Mouse (Mus musculus) urinary bladder, adult 2 months (tissue): ENCODE data around the gene Myo1b. TPM values are rescaled to one million over a fixed set of nuclear protein-coding genes. Genes with fewer than 3 reads are reported as not detected.

Experiments
- DNase-seq: peaks from one replicate; pipeline ENCODE4 v3.0.0; 2022; ENCODE audit warnings: low spot score
- polyA plus RNA-seq: library from polyadenylated mRNA; depleted of rRNA; stranded (reverse); fragments of >200 nt; gene quantifications from 2 replicates; pipeline ENCODE4 v1.2.3, GENCODE M21; 2012; rRNA removed

The Myo1b gene
- 28.2 and 28.9 TPM in 2 replicates for polyA plus RNA-seq

DNA sequence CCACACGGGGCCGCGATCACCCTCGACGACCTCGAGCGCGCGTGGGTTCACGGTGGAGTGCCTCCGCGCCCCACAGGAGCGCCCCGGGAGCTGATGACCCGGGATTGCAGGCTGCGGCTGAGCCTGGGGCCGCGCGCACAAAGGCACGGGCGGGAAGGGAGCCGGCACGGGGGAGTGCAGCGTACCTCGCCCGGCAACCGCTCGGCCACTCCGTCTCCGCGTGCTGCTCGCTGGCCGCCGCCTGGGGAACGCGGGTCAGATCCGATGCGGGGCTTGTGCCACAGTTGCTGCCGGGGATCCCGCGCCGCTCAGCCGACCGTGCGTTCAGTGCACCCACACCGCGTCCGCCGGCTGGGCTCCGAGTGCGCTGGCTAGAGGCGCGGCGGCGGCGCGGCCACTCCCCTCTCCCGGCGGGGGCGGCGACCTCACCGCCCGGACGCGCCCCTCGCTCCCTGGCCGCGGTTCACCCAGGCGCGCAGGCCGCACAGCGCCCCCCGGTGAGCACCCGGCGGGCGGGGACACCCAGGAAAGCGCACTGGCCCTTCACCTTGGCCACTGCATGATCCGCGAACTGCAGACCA lies at the start of gene Myo1b:
TSS of gene Myo1b (minus strand) at position 496 of the 581 bp plus-strand sequence.
- DNase-seq, result peak; percentile 72

DNA sequence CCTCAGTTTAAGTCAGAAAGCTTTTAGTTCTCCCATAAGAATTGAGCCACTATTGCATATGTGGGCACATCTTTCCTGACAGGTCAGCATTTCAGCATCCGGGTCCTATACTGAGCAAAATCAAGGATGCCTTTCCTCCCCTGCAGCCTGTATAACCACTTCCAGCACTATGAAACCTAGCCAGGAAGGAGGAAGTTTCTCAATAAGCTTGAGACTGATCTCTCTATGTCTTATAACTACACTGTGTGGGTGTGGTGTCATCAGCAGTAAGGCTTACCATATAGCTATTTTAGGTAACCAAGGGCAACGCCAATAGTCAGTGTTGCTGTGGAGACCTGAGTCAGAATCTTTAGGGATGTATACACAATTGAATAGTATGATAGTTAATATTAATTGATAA lies 48.8 kb upstream of the Myo1b start:
- DNase-seq, result no peak

DNA sequence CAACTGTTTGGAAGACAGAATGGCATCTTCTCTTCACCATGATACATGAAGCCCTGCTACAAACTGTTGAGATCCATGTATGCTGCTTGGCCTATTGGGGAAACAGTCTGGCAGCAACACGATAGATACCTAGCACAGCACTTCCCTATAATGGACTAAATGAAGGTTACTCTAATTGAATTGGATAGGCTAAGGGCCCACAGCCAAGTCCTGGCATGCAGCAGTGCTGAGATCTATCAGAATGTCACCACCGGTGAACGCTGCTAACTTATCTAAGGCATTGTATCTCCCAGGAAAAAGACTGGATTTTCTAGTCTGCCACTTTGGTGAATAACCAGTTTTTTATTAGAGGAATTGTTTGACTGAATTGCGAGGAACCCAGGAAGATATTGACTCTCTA lies 31.2 kb upstream of the Myo1b start:
- no peak for DNase-seq

DNA sequence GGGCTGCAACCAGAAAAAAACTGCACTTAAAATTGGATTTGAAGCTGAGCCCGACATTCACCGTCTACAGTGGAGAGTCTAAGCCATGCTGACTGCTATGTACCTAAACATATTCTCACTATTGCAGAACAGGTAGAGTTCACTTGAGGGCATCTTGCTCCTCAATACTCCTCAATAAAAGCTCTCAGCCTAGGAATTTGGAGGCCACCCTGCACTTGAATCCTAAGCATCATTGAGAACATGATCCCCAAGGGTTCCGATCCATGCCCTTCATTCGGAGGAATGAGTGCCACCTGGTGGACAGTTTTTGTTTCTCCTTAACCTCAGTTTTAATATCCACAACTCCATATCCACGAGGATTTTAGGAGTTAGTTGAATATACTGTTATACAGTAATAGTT lies 28.9 kb upstream of the Myo1b start:
- DNase-seq, result no peak

DNA sequence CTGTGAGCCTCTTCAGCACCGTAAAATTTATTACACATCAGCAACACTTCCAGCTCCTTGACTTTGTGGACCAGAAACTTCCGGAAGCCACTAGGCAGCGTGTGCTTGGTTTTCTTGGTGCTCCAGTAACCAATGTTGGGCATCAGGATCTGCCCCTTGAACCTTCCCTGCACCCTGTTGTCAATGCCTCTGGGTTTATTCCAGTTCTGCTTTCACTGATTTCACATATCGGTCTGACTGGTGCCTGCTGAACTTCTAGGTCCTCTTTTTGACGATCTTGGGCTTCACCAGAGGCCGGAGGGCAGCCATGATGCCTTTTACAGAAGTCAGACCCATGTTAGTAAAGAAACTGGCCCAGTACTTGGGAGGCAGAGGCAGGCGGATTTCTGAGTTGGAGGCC lies 22.5 kb upstream of the Myo1b start:
- DNase-seq, result no peak

DNA sequence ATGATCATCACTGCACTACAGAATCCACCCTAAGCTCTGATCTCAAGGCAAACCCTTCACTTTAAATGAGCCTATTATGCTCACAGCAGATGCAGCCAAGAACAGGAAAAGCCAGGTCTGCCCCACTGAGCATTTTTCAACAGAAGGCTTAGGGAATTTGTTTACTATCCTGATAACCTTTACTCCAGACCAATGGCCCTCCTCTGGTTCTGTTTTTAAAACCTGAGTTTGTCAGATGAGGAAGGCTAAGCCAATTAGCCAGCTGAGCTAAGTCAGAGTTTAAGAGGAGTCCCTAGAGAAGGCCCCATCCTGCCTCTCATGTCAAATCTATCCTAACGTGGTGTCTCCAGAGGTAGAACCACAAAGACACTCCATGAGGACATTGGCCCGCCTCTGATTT lies 19.1 kb upstream of the Myo1b start:
- no peak for DNase-seq

DNA sequence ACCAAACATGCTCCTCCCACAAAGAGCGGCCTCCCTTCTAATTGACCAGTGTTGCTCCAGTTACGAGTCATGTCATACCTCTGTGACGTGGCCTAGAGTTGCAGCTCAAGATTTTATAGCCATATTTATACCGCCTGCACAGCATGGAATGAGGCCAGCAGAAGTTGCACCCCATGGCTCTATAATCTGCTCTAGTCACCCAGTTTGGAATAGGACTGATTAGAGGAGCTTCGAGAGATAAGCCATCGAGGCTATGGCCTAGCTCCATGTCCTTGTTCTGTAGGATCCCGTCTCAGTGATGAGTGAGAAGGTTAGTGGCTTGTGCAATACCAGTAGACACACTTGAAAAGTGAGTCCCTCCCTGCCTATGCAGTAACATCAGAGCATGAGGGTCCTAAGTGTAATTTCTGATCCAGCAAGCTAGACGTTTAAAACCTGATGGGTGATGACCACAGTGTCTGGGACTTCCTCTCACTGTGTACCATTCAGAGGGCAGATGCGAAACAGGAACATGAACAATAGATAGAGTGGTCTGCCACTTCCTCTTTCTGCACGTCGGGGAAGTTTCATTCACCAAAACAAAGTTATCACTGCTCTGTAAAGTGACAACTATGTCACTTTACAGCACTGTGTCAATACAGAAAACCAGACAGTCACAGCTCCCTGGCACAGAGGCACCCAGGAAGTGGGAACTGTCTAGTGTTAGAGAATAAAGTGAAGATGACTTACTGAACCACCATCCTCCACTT lies 18.5 kb upstream of the Myo1b start:
- no peak for DNase-seq

DNA sequence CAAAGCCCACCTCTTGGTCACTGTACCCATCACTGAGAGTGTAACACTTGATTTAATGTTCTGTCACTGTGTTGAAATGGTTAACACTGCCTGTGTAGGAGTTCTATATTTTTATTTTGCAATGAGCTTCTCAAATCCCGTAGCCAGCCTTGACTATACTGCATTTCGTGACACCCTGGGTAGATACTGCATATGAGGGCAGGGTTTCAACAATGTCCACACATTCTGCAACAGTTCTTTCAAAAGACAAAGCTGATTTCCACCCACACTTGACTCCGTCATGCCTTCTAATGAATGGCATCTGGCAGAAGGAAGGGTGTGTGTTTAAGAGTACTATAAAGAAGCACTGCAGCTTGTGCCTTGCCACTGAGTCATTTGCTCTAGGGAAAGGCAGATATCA lies 17.0 kb upstream of the Myo1b start:
- DNase-seq, result no peak

DNA sequence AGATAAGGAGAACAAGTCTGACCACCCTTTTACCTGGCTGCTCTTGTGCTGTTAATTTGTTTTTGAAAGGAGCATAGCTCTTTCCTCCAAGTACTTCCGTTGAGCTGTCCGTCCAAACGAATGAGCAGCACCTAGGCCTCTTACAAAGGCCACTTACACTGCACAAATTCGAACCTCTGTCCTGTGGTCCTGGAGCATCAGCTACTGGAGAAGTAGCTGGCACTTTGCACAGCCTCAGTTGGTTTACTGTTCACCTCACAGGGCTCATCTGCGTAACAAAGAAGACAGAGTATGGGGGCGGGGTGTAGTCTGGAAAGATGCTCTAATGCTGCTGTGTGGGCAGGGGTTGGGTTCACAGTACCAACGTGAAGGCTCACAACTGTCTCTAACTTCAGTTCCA lies 15.7 kb upstream of the Myo1b start:
- DNase-seq, result no peak

DNA sequence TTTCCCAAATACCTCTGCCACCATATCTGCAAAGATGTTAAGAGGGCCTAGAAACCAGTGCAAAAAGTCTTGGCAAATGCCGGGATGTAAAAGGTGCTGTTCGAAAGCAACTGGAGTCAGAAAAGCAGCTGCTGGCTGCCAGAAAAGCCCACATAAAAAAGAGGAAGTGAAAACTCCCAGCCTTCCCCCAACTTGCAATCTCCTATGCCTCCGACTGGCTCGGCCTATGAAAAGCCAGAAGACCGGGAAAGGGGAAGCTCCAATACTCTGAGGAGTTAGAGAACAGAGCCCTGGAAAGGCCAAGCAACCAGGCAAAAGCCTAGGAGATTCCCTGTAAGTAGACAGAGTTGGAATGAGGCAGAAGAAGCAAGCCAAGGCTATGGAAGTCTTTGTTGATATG lies 14.7 kb upstream of the Myo1b start:
- DNase-seq, result no peak

DNA sequence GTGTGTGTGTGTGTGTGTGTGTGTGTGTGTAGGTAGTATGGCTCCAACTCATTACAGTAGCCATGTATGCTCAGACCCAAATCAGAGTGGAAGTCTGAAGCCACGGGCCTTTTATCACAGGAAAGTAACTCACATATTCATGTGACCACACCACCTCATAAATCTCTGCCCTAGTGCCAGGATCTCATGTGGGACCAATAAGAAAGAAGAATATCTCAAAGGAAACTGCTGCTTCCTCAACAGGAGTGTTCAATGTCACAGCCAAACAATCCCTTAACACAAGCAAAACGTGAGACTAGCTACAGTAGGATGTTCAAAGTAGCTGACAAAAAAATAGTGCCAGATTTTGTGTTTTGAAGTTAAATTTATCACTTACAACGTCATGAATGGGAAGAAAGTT lies 13.7 kb upstream of the Myo1b start:
- no peak for DNase-seq

DNA sequence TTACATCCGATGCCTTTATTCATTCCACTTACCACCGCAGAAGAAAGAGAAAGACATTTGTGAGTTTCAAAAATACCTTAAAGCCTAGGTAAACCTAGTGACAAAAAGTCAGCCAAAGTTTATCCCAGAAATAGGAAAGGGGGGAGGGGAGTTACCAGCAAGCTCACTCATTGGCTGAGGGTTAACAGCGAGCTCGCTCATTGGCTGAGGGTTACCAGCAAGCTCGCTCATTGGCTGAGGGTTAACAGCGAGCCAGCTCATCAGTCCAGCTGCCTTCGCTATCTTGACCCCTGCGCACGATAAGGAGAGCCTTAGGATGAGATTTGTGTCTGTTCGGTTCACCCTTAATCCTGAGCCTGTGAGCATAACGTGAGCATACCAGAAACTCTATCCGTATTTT lies 6.9 kb upstream of the Myo1b start:
- no peak for DNase-seq

DNA sequence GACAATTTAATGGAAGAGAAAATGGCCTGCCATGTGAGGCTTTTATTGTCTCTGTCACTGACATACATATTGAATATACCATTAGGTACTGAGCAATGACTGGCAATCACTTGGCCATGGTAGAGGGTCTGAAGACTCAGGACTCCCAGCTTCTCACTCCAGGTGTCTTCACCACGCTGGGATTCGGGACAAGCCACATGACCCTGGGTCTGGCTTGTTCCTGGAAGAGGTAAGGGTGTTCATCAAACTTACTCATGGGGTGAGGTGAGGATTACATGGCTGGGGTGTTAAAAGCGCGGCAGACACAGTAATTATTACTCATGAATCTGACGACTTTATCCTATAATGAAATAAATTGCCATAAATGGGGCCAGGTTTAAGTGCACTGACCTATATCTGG lies 405 bp upstream of the Myo1b start:
- DNase-seq, result no peak

DNA sequence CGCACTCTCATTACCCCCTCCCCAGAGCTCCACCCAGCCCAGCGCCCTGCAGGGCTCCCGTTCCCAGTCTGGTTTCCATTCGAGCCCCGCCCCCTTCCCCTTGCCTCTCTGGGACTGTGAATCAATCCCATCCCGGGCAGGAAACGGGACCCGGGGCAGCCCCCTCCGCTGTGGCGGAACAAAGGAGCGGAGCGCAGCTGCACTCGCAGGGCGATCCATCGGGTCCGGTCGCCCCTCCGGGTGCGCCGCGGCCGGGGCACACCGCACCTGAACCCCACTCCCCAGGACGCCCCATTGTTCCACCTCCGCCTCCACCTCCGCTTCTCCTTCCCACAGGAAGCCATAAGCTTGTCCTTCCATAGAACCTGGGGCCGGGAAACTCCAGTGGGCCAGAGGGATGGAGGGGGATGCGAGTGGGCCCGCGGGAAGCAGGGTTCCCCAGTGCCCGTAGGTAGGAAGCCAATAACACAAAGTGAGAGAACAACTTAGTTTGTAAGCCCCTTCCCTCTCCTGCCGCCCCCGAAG lies 758 bp downstream of the Myo1b start:
- DNase-seq, result peak; percentile 57

DNA sequence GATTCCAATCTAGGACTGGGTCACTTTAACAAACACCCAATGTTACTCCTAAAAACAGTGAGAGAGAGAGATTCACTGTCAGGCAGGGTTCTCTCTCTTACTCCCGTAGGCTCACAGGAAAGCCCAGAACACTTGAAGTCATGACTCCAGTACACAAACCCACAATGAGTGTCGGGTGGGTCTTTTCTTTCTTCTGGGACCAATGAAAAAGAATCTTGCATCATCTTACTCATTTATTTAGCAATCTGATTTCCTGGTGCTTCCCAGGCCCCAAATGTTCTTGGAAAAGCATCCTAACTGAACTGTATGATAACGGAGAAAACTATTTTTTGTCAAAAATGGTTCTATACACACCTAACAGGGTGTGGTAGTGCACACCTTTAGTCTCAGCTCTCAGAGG lies 1.8 kb downstream of the Myo1b start:
- no peak for DNase-seq

DNA sequence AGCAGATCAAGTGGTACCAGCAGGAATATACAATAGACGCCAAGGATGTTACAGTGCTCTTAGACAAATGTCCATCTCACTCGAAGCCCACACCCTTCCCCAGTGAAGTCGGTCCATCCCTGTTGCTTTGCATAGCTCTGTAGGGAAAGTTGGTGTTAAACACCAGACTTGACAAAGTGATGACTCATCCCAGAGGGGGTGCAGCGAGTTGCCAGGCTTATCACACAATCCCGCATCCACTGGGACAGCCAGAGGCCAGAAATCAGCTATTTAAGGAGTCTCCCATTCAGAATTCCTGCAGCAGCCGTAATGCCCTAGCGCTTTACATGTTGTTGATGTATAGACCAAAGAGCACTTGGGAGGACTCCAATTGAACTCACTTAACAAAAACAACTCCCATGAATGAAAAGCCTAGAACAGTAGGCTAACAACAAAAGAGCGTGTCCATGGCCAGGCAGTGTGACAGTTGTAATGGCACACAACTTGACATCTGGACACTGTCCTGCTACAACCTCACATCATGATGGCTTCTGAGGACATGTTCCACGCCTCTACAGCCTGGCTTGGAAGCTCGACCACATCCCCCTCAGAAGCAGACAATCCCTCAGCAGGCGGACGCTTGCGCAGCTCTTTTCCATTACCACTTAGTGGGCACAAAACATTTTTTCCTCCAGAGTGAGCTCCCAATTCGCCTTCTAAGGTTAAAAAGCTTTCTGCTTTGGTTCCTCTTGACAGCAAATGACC lies 2.6 kb downstream of the Myo1b start:
- no peak for DNase-seq

DNA sequence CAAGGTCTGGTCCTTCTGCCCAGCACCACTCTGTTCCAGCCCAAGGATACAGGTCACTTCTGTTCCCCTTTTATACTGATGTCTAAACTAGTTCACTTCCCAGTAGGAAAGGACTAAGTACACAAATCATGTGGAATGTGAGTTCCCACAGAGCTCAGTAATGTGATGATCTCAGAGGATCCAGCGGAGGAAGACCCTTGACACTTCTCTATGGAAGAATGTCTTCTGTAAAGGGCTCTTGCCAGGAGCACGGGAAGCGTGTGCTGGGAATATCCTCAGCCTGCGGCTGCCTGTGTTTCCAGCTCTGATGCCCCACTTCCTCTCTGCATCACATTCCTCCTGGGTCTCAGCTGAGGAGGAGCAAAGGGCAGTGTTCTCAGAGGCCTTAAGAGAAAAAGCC lies 4.5 kb downstream of the Myo1b start:
- DNase-seq, result no peak

DNA sequence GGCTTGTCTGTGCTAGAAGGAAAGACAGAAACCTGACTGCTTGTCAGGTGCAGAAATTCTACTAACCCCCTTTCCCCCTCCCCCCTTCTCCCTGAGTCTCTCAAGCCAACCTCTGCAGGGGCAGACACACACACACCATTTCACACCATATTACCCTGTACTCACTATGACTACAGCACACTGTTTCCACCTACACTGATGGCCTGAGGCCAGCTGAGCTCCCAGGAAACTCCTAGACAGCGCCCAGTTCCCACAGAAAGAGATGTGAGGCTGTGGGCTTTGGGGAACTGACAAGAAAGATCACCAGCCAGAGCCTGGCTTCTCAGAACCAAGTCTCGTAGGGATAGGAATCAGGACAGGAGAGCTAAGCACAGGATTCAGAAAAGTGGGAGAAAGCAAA lies 6.7 kb downstream of the Myo1b start:
- no peak for DNase-seq

DNA sequence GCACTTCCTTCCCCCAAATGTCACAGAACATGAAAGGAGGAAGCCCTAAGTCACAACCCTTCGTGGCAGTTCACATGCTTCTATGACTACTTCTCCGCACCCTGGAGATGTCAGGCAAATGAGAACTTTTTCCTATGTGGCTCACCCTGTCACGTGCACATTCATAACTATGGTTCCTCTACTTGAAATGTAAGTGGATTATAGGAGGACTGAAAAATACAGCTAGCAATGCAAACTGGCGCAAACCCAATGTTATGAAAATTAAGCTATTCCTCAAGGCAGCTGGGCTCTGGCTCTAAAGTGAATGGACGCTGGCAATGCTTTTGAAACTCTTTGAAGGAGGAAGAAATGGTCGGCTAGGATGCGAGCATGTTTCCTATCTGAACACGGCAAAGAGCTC lies 8.1 kb downstream of the Myo1b start:
- DNase-seq, result no peak

DNA sequence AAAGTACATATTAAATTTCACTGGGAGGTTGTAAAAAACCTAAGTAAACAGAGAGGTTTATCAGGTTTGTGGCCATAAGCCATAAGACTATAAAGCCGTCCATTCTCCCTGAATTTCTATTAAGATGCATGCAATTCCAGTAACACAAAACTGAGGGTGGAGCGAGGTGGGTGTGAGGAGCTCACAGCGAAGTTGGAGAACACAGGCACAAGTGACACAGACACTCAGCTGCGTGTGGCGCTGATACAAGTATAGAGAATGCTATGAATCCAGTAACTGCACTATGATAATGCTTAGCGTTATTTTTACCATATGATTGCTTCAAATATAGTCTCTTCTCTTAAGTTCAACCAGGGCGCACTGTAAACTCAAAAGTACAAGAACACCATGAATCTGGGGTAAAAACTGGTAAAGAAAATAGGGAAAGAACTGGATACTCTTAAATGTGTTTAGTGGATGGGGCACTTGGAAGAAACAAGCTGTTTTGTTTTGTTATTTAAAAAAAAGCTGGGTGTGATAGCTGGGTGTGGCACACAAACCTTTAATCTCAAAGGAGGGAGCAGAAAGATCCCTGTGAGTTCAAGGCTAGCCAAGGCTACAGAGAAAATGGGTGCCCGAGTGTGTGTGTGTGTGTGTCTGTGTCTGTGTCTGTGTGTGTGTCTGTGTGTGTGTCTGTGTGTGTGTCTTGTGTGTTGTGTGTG lies 9.5 kb downstream of the Myo1b start:
- no peak for DNase-seq

DNA sequence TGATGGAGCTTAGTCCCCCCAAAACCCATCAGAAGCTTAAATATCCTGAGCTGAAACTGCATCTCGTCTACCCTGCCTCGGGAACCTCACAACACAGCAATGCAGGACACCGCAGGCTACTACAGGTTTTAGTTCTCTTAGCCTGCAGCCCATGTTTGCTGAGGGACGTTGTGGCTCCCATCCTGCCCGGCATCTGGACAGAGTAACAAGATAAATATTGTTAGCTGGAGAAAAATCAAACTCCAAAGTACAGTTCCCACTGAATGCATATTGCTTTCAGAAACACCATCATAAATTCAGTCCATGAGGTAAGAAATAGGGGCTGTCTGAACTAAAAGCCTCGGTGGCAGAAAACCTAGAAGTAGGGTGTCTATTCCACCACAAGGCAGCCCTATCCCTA lies 10.8 kb downstream of the Myo1b start:
- no peak for DNase-seq

DNA sequence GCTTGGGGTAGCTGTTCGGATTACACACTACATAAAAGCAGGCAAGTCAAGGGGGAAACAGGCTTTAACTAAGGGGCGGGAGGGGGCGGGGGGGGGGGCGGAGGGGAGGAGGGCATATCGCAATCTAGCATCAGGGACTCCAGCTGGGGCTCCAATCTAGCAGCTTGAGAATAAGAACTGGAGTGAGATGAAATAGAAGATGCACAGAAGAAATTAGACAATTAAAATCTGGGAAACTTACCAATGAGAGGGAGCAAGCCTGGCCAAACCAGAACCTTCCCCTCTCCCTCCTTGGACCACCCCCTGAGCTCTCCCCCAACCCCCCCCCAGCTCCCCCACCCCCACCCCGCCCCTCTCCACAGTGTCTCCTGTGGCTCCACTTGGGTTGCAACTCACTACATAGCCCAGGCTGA lies 18.7 kb downstream of the Myo1b start:
- DNase-seq, result no peak
